Mouse (Mus musculus) bone marrow macrophage, adult 2 months (primary cell): ENCODE results near the gene Olfr262. TPM values are rescaled to one million over a fixed set of nuclear protein-coding genes. Genes with fewer than 3 reads are reported as not detected.
"Not testable (repeated sequence)": the region's sequence is repeated elsewhere in the genome, so short reads cannot be mapped to it uniquely, and the experiment has no call there.

Experiments used
- H3K27ac ChIP-seq: 2 replicates; pipeline ENCODE4 v1.5.1; 2012; ENCODE audit warnings: low read depth, low read length; ENCODE audit not compliant: insufficient read depth
- H3K4me1 ChIP-seq: 2 replicates; pipeline ENCODE4 v1.6.1; 2012; ENCODE audit warnings: low read length; ENCODE audit not compliant: control insufficient read depth, insufficient read depth
- H3K4me3 ChIP-seq: 2 replicates; pipeline ENCODE4 v1.5.1; 2012; ENCODE audit warnings: mild to moderate bottlenecking, low read length, moderate library complexity; ENCODE audit not compliant: insufficient read depth
- CTCF ChIP-seq: IDR thresholded peaks from 2 replicates; pipeline ENCODE4 v1.5.1; 2012; ENCODE audit warnings: low read depth, mild to moderate bottlenecking, low read length, moderate library complexity
- POLR2A ChIP-seq: IDR thresholded peaks from 2 replicates; pipeline ENCODE4 v1.6.1; 2012; ENCODE audit warnings: mild to moderate bottlenecking, low read depth, low read length, borderline replicate concordance
- polyA plus RNA-seq: library from polyadenylated mRNA; stranded (reverse); fragments of >200 nt; gene quantifications from 2 replicates; pipeline ENCODE4 v1.2.4, GENCODE M21; 2012; ENCODE audit not compliant: missing spikeins, insufficient read depth, insufficient read length

The Olfr262 gene
- polyA plus RNA-seq, result not detected in 2 replicates

GRCm38 (mm10) chr19:12241559-12241958 is at the start of gene Olfr262:
TSS of gene Olfr262 (minus strand) at chr19:12241659.
- TF ChIP-seq CTCF (no peak), POLR2A (no peak)
- no peak within 1 kb of the TSS for H3K4me3 ChIP-seq
- H3K4me1 ChIP-seq, result no peaks in the 10 kb centered on the region
- H3K27ac ChIP-seq, result no peak within 1 kb of the TSS

- Histone ChIP-seq H3K4me3 (no peak within 1 kb of the TSS), H3K27ac (no peak within 1 kb of the TSS)
Measured at GRCm38 (mm10) chr19:12279554-12279953, 38.1 kb upstream of the Olfr262 start, which contains the start of gene Olfr1434. TSS of gene Olfr1434 (plus strand) at chr19:12279854.

GRCm38 (mm10) chr19:12260732-12261131 is 19.3 kb upstream of the Olfr262 start, which contains the start of gene Olfr235:
TSS of gene Olfr235 (plus strand) at chr19:12261032.
- no peak for TF ChIP-seq CTCF
- TF ChIP-seq POLR2A, result no peak
- Histone ChIP-seq H3K4me3 (no peak within 1 kb of the TSS), H3K4me1 (no peaks in the 10 kb centered on the region), H3K27ac (no peak within 1 kb of the TSS)

More at GRCm38 (mm10) chr19:12279554-12279953, 38.1 kb upstream of the Olfr262 start, which contains the start of gene Olfr1434:
- H3K4me1 ChIP-seq, result no peaks in the 10 kb centered on the region
- TF ChIP-seq CTCF, result no peak
- no peak for TF ChIP-seq POLR2A

GRCm38 (mm10) chr19:12232496-12232895 is 9.0 kb downstream of the Olfr262 start, which contains the start of gene Olfr1432:
TSS of gene Olfr1432 (minus strand) at chr19:12232596.
- not testable (repeated sequence) for H3K4me3 ChIP-seq, H3K4me1 ChIP-seq, H3K27ac ChIP-seq

GRCm38 (mm10) chr19:12200334-12200733 is 41.1 kb downstream of the Olfr262 start, which contains the start of gene Olfr1431:
TSS of gene Olfr1431 (plus strand) at chr19:12200634.
- no peak within 1 kb of the TSS for H3K4me3 ChIP-seq
- TF ChIP-seq CTCF (no peak), POLR2A (no peak)
- H3K4me1 ChIP-seq, result no peaks in the 10 kb centered on the region

GRCm38 (mm10) chr19:12199076-12199475 is 42.4 kb downstream of the Olfr262 start:
- H3K4me1 ChIP-seq, H3K27ac ChIP-seq, H3K4me3 ChIP-seq: not testable (repeated sequence)

More at GRCm38 (mm10) chr19:12200334-12200733, 41.1 kb downstream of the Olfr262 start, which contains the start of gene Olfr1431:
- H3K27ac ChIP-seq, result no peak within 1 kb of the TSS

Other genes with a start within 250 kb of the Olfr262 start
- not detected in 2 replicates for gene Olfr1423, start 200.3 kb downstream of the Olfr262 start, polyA plus RNA-seq
- not detected in 2 replicates for gene Olfr1424, start 179.0 kb downstream of the Olfr262 start, polyA plus RNA-seq
- not detected in 2 replicates for gene Olfr1425, start 163.9 kb downstream of the Olfr262 start, polyA plus RNA-seq
- not detected in 2 replicates for gene Olfr1426, start 149.6 kb downstream of the Olfr262 start, polyA plus RNA-seq
- not detected in 2 replicates for gene Olfr1427, start 138.3 kb downstream of the Olfr262 start, polyA plus RNA-seq
- gene Olfr1428, start 125.8 kb downstream of the Olfr262 start, polyA plus RNA-seq, result not detected in 2 replicates
- gene Olfr76, start 118.5 kb downstream of the Olfr262 start, polyA plus RNA-seq, result not detected in 2 replicates
- 0.20 and 0.28 TPM in 2 replicates for gene Olfr1555-ps1, start 71.5 kb downstream of the Olfr262 start, polyA plus RNA-seq
- gene Olfr1431, start 41.0 kb downstream of the Olfr262 start, polyA plus RNA-seq, result not detected in 2 replicates
- gene Olfr1432, start 9.1 kb downstream of the Olfr262 start, polyA plus RNA-seq, result not detected in 2 replicates
- not detected in 2 replicates for gene Olfr235, start 19.4 kb upstream of the Olfr262 start, polyA plus RNA-seq
- gene Olfr1434, start 38.2 kb upstream of the Olfr262 start, polyA plus RNA-seq, result not detected in 2 replicates
- not detected in 2 replicates for gene Olfr1436, start 57.5 kb upstream of the Olfr262 start, polyA plus RNA-seq
- gene Olfr1437, start 83.4 kb upstream of the Olfr262 start, polyA plus RNA-seq, result not detected in 2 replicates
- 0.17 TPM in 1 of 2 replicates, not detected in the other for gene Olfr1438-ps1, start 94.3 kb upstream of the Olfr262 start, polyA plus RNA-seq
- gene Olfr1440, start 145.6 kb upstream of the Olfr262 start, polyA plus RNA-seq, result not detected in 2 replicates
- not detected in 2 replicates for gene Olfr1441, start 175.8 kb upstream of the Olfr262 start, polyA plus RNA-seq
- gene Pfpl, start 186.2 kb upstream of the Olfr262 start, polyA plus RNA-seq, result not detected in 2 replicates
- gene Mpeg1, start 219.1 kb upstream of the Olfr262 start, polyA plus RNA-seq, result 2,155 and 2,361 TPM in 2 replicates